Mouse (Mus musculus) olfactory bulb, adult 2 months (tissue): ENCODE measurements around the gene B3glct. TPM values are rescaled to one million over a fixed set of nuclear protein-coding genes. Genes with fewer than 3 reads are reported as not detected.
A peak's percentile ranks its signal among the peaks of the same experiment; 100 is the strongest.

Source experiments
- H3K27ac ChIP-seq: fragments of 200-500 bp; 2 replicates; pipeline ENCODE4 v1.5.1; 2012; ENCODE audit warnings: low read depth, low read length; ENCODE audit not compliant: insufficient read depth
- H3K4me1 ChIP-seq: fragments of 200-500 bp; 2 replicates; pipeline ENCODE4 v1.6.1; 2012; ENCODE audit warnings: low read length; ENCODE audit not compliant: control insufficient read depth, insufficient read depth
- H3K4me3 ChIP-seq: fragments of 200-500 bp; 2 replicates; pipeline ENCODE4 v1.5.1; 2012; ENCODE audit warnings: mild to moderate bottlenecking, low read depth, low read length, moderate library complexity; ENCODE audit not compliant: insufficient read depth
- CTCF ChIP-seq: fragments of 200-500 bp; IDR thresholded peaks from 2 replicates; pipeline ENCODE4 v1.5.1; 2012; ENCODE audit warnings: low read depth, mild to moderate bottlenecking, low read length, moderate library complexity; ENCODE audit not compliant: insufficient read depth
- POLR2A ChIP-seq: fragments of 200-500 bp; IDR thresholded peaks from 2 replicates; pipeline ENCODE4 v1.6.1; 2012; ENCODE audit warnings: mild to moderate bottlenecking, low read depth, low read length, moderate library complexity; ENCODE audit not compliant: insufficient read depth
- WGBS: fragments of 180-500 bp; shearing (Covaris S2); methylation state at CpG from one replicate; pipeline ENCODE4 v1.1.7; 2018; 5-methylcytosine and 5-hydroxymethylcytosine counted together
- polyA plus RNA-seq: library from polyadenylated mRNA; stranded (reverse); fragments of >200 nt; gene quantifications from 2 replicates; pipeline ENCODE4 v1.2.4, GENCODE M21; 2012; ENCODE audit warnings: low replicate concordance; ENCODE audit not compliant: missing spikeins, insufficient read depth, insufficient read length

B3glct gene
- polyA plus RNA-seq, 1 experiment, result not detected

DNA sequence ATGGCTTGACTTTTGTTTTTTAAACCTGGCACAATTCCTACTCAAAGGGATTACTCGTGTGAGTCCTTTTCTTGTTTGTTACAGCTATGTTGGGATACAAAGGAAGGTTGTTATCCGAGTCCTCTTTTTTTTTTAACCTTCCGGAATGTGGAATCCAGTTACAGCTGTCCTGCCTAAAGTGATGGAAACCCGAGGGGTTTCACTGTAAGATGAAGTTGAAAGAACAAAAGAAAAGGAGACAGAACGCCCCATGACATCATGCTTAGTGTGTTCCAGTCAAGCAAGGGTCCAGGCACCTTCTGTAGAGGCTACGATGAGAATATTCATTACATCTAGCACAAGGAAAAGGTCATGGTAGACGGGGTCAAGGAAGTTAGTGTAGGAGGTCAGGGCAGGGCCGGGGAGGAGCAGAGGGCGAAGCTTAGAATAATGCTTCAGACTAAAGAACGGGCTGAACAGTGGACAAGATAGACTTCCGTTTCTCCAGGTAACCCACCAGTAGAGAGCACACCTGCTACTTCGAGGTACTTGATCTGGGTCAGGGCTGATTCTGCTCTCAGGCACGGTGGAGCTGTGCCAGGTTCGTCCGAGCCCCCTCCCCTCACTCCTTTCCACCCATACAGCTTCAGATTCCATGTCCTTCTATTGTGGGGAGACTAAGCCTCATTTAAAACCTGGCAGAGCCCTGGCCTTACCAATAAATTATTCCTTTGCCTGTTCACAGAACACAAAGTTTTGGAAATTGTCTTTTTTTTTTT, 37.7 kb downstream of the B3glct start:
- whole genome bisulfite sequencing, result 49% methylated on average over 15 of the region's 15 CpGs
- Histone ChIP-seq H3K4me3 (no peak overlapping the region), H3K4me1 (peaks cover 3% of the 10 kb centered on the region; the same call in 1 of the 2 replicates), H3K27ac (no peak overlapping the region)
- no peak for TF ChIP-seq POLR2A
- TF ChIP-seq CTCF, result no peak

DNA sequence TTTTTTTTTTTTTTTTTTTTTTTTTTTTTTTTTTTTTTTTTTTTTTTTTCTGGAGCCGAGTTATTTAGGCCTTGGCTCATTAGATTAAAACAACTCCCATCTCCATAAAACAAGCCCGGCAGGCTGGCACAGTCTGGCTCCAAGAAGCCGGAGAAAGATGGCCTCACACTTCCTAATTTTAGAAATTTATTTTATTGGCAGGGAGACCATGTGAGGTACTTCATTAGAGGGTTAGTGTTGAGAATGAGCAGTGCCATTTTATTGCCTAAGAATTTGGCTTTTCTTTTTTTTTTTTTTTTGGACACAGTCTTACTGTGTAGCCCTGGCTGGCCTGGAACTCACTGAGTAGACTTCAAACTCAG, 38.3 kb downstream of the B3glct start:
- Histone ChIP-seq H3K4me3 (no peak overlapping the region), H3K27ac (no peak overlapping the region), H3K4me1 (peaks cover 3% of the 10 kb centered on the region; the same call in 1 of the 2 replicates)
- TF ChIP-seq POLR2A (no peak), CTCF (no peak)
- 32% methylated on average over 3 of the region's 3 CpGs for WGBS

DNA sequence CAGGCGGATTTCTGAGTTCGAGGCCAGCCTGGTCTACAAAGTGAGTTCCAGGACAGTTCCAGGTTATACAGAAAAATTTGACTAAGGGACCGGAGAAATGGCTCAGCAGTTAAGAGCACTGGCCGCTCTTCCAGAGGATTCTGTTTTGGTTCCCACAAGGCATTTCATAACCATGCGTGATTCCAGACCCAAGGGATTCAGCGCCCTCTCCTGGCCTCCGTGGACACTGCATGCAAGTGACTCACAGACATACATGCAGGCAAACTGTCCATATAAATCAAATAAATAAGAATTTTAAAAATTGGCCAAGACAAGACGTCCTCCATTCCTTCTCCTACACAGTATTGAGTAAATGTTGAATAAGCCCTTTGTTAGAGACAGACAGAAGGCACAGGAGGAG, 53.7 kb downstream of the B3glct start:
- no peak overlapping the region for H3K27ac ChIP-seq
- WGBS, result 93% methylated on average over 8 of the region's 8 CpGs
- TF ChIP-seq POLR2A, result no peak
- no peak for TF ChIP-seq CTCF
- no peaks in the 10 kb centered on the region for H3K4me1 ChIP-seq
- H3K4me3 ChIP-seq, result no peak overlapping the region

DNA sequence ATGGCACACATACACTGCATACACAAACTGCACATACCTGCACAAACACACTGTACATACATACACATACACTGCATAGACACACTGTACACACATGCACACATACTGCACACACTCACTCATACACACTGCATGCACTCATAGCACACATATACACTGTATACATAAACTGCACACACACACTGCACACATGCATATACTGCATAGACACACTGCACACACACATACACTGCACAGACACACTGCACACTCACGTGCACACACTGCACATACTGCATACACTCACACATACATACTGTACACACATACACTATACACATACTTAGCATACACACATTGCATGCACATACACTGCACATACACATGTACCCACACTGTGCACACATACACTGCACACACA, 59.2 kb downstream of the B3glct start:
- TF ChIP-seq POLR2A (no peak), CTCF (no peak)
- Histone ChIP-seq H3K4me3 (no peak overlapping the region), H3K27ac (no peak overlapping the region), H3K4me1 (no peaks in the 10 kb centered on the region)
- 95% methylated on average over 1 of the region's 1 CpGs for WGBS

DNA sequence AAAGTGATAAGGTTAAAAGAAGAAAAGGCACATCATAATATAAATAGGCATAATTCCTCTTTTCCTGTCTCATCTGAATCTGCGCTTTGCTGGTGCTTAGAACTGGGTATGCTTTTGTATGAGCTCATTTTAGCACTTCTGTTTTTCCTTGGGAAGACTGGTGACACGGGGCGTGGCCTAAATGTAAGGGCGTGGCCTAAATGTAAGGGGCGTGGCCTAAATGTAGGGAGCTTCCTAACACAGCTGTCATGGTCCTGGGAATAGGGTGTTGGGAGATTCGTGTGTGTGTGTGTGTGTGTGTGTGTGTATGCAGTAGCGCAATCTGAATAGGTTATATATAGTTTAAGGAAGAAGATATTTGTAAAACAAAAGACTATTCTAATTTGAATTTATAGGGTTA, 62.1 kb downstream of the B3glct start:
- H3K27ac ChIP-seq, result no peak overlapping the region
- no peak for TF ChIP-seq CTCF
- no peak for TF ChIP-seq POLR2A
- WGBS, result 99% methylated on average over 7 of the region's 7 CpGs

DNA sequence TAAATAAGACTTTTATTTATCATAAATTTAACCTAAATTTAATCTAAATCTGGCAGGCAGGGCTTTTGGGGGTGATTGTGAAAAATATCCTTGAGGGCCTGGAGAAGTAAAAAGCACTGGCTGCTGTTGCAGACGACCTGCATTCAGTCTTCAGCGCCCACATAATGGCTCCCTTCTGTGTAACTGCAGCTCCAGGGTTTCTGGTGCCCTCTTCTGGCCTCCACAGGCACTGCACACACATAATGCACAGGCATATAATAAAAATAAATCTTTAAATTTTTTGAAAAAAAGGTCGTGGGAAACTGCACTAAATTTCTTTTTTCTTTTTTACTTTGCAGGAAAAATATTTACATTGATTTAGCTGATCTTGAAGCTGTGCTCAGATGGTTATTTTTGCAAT, 62.7 kb downstream of the B3glct start:
- H3K27ac ChIP-seq, result no peak overlapping the region
- WGBS, result 78% methylated on average over 3 of the region's 3 CpGs
- TF ChIP-seq POLR2A, result no peak
- TF ChIP-seq CTCF, result no peak
- H3K4me3 ChIP-seq, result no peak overlapping the region
- peaks cover 4% of the 10 kb centered on the region; the same call in 1 of the 2 replicates for H3K4me1 ChIP-seq

More for the DNA sequence above, 62.1 kb downstream of the B3glct start:
- Histone ChIP-seq H3K4me1 (peaks cover 4% of the 10 kb centered on the region; the same call in 1 of the 2 replicates), H3K4me3 (no peak overlapping the region)

DNA sequence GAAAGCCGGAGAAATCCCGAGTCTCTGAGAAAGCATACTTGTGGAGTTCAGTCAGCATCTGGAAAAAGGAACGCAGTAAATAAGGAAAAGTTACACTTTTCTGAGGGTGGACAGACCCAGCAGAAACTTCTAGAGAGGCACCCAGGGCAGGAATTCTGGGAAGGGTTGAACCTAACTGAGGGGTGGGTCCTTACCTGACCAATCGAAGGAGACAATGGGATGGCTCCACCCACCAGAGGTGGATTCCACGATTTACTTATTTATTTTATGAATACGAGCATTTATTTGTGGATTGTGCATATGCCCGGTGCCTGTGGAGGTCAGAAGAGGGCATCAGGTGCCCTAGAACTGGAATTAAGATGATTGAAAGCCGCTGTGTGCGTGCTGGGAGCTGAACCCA, 64.3 kb downstream of the B3glct start:
- 89% methylated on average over 9 of the region's 9 CpGs for WGBS

DNA sequence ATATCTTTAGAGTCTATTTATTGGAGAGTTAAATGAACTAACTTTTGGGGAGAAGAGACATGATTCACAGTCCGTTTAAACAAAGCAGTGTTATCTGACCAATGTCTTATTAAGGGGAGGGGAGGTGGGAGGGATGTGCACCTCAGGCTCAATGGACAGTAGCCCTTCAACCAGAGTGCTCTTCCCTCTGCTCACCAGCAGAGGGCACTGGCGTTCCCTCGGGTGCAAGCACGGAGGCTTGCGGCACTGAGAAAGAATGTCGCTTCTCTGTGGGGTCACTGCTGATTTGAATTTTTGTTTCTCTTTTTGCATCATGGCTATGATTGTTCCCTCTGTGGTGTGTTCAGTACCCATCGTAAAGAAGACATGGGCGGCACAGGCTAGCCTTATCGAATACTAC, 67.0 kb downstream of the B3glct start:
- no peak for TF ChIP-seq POLR2A
- TF ChIP-seq CTCF, result peak; percentile 30; the same call in 1 of the 2 replicates
- 94% methylated on average over 9 of the region's 9 CpGs for WGBS
- Histone ChIP-seq H3K4me1 (peaks cover 6% of the 10 kb centered on the region), H3K27ac (no peak overlapping the region), H3K4me3 (no peak overlapping the region)

More for the DNA sequence above, 64.3 kb downstream of the B3glct start:
- H3K27ac ChIP-seq, result no peak overlapping the region
- TF ChIP-seq CTCF (no peak), POLR2A (no peak)
- H3K4me3 ChIP-seq, result no peak overlapping the region
- peaks cover 4% of the 10 kb centered on the region; the same call in 1 of the 2 replicates for H3K4me1 ChIP-seq

DNA sequence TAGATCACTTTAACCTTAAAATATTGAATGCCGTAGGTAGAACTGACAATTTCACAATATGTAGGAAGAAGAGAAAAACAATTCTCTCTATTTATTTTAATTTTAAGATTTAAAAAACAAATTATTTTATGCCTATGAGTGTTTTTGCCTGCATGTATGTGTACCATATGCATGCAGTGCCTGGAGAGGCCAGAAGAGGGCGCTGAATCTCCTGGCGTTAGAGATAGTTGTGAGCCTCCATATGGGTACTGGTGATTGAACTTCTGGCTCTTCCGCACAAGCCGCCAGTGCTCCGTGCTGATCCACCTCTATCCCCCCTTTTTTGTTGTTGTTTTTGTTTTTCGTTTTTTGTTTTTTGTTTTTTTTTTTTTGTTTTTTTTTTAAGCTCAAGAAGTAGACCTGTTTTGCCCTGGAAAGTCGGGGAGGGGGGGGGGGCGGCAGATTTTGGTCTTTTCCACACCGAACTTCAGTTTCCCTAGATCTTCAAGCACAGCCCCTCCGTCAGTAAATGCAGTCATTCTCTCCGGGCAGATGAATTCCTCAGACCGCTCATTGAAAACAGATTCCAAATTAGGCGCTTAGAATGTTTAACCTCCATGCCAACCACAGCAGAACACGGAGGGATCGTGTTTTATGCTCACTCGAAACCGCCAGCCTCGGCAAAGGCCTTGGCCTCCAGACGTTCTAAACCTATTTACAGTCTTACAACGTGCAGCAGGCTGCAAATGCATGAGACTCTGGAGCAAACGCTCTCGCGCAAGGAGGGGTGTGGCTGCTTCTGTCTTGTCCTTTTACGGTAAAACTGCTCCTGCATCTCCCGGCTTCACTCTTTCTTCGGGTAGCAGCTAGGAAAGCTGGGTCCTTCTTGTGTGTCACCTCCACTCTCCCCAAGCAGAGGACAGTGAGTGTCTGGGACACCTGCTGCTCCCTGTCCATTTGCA, 70.9 kb downstream of the B3glct start:
- TF ChIP-seq POLR2A (no peak), CTCF (peak; percentile 31; the same call in 1 of the 2 replicates)
- no peak overlapping the region for H3K4me3 ChIP-seq
- 83% methylated on average over 27 of the region's 27 CpGs for WGBS
- peaks cover 2% of the 10 kb centered on the region; the same call in 1 of the 2 replicates for H3K4me1 ChIP-seq
- H3K27ac ChIP-seq, result no peak overlapping the region
